Mouse (Mus musculus): ENCODE measurements at regions not wholly inside any gene's neighbourhood (a gene's known extent, or its start where the extent isn't known, plus 50 kb on each side); places are given as distances from the start of the nearest gene placed in this dataset.
A peak's percentile ranks its signal among the peaks of the same experiment; 100 is the strongest.

DNA sequence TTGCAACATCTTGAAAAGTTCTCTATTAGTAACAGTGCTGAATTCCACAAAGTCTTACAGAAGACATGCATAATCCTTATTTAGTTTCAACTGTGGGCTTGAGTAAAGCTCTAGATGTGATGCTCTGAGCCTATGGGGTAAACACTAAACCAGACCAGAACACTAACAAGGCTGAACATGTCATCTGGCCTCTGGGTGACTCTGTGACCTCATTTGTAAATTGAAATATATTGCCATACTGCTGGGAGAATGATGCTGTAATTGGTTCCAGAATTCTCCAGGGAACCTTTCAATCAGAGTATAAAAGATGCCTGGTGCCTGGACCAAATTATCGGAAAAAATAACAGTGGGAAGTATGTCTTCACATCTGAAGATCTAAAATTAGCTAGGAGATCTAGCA, 309.9 kb upstream of the Megf9 start:
- no peak for DNase-seq

DNA sequence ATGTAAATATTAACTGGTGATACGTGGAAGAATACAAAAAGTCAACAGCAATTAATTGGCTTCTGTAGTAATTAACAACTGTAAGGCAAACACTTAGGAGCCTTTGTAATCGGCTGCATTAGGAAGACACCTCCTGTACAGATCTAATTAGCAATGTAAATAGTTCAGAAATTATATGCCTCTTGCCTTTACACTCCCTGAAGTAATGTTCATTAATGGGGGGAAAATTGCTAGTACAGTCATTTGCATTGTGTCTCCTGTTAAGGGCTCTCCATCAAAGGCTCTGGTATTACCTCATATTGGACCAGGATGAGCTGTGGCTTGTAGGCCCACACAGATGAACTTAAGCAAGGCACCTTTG, 276.1 kb upstream of the Megf9 start:
- no peak for DNase-seq

DNA sequence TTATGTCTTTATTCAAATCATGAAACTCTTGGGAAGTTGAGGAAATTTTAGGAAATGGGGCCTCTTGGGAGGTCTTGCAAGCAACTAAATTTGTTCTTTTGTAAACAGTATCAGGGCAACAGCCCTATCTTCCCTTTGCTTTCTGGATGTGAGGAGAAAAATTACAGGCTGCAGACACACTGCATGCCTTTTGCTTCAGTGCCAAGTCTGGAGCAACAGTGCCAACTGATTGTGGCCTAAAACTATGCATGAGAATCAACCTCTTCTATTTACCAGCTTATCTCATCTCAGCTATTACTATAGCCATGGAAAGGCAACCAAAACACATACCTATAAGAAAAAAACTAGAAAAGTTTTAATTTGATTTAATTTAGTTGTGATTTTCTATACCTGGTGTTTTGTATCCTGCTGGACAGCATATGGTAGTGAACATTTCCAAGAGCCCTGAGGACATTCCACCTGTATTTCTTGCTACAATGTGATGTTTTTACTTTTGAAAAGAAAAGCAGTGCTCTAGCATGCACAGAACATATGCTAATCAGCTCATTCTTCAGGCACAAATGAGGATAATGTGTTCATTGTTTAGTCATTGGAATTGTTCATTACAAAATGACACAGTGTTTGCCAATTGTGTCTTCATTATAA, 275.6 kb upstream of the Megf9 start:
- no peak for DNase-seq

DNA sequence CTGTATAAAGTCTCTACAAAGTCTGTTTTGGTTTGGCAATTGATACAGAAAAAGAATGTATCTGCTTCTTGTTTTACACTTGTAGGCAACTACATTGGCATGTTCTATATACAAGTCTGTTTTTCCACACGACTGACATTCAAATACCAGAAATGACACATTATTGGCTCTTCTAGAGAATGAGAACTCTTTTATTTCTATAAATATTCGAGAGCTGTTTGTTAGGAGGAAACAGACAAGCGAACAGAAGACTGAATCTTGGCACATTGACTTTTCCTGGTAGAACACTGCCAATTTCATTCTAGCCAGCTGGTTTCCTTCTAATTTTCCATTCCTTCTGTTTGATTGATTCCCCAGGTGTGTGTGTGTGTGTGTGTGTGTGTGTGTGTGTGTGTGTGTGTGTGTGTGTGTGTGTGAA, 270.1 kb upstream of the Megf9 start:
- DNase-seq, result no peak

DNA sequence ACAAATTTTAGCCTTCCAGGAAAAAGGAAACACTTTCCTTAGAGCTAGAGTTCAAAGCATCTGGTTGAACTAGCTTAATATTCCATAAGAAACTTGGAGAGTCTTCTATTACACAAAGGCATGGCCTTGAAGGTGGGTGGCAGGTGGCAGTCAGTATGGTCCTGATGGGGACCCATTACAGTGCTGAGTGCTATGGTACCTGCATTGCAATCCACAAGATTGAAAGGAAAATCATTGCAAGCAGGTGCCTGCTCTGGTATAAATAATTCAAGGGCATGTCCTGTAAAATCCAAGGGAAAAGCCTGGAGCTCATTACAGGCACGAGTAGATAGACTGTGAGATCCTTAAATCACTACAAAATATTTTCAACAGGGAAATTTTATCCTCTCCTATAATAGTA, 263.7 kb upstream of the Megf9 start:
- DNase-seq, result no peak

DNA sequence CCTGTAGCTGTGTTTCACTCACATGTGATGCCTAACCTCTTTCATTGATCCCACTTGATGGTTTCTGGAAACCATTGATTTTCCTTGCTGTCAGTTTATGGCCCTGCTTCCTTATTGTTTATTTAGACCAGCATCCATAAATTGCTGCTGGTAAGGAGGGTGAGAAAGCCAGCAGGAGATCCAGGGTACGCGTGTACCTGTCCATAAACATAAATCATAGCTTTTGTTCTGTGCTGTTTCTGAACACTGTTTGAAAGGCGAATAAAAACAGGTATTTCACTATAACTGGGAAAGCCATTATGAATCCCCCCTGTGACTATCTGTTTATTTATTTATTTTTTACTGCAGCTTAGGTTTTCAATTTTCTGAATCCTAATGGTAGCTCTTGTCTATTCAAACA, 263.1 kb upstream of the Megf9 start:
- DNase-seq, result no peak

DNA sequence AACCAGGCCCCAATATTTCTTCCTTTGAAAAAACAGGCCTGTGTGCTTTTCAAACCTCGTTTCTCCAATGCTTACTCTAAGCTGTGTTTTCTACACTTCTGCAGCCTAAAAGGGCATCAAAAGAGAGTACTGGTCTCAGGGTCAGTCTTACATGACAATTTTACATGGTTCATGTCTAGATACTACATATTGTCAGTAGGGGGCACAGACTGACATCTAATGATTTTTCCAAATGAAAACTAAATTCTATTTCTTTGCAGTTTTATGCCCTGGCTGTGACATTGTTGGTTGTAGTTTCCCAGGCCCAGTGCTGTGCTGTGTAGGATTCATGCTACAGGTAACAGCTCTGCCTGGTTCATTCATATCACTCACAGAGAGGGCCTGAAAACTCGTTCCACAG, 248.7 kb upstream of the Megf9 start:
- DNase-seq, result no peak

DNA sequence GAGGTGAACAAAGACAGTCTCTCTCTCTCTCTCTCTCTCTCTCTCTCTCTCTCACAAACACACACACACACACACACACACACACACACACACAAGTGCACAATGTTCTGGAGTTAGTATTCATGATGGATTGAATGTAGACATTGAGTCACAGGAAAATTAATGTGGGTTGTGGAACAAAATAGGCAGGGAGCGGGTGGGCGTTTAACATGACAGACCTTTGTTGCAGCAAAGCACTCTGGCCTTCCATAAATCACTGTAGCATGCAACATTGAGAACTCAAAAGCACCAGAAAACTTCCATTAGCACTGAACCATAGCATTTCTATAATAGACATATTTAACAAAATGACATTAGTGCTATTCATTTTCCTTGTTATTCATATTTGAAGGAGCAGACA, 246.8 kb upstream of the Megf9 start:
- DNase-seq, result no peak

DNA sequence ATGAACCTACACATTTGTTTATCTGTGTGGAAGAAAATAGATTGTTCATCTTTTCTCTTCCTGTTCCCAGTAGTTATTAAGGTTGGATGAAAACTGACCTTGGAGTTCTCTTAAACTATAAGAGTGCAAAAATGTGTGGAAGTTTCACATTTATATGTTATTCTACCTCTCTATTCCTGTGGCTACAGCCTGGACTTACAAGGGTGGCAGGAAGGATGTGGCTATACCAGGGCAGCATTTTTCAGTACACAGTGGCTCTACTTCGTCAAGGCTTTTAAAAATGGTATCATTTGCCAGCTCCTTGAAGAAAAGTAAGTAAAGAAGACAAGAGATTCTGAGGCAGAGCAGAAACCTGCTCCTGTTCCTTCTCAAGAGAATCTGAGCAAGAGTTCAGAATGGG, 241.5 kb upstream of the Megf9 start:
- DNase-seq, result no peak

DNA sequence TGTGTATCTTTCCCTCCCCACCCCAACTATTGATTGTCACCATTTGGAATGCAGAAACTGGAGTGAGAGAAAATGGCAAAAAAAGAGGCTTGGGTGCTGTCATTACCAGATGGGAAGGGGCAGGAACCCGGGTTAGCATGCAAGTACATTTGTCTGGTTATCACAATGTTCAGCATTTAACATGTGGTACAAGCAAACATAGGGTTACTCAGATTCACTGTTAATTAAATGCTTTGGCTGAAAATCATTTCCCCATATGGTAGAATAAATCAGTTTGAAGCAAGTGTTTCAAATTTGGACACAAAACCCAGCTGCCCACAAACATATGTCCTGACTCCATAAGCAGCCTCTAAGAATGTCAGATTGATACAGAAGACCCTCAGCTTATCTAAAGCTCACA, 208.6 kb upstream of the Megf9 start:
- DNase-seq, result no peak

DNA sequence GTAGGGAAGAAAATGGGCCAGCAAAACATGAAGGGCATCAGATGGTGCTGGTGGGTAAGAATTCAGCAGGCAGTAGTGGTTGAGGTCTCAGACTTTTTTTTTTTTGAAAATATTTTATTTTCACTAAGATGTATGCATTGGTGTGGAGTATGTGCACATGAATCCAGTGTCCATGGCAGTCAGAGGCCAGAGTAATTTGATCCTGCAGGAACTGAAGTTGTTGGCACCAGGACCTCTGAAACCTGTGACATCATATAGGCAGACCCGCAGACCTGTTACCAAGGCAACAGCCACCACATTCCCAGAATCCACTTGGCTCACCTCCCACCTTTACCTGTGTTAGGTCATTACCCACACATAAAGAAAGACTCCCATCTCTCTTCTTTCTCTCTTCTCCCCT, 207.2 kb upstream of the Megf9 start:
- no peak for DNase-seq

DNA sequence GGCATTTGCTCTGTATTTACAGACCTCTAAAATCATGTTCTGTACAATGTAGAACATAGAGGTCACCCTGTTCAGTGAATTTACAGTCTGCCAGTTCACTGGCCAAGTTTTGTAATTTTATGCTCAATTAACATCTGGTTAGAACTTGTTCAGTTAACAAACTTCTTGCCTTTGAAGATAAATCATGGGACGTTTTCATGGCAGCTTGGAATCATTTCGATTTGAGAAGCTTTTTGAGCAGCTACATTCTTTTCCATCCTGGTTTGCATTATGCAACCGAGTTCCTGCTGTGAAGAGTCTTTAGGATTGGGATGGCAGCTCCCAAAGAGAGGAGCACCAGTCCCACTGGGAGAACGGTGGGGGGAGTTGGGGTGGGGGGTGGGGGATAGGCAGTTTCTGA, 206.3 kb upstream of the Megf9 start:
- DNase-seq, result no peak

DNA sequence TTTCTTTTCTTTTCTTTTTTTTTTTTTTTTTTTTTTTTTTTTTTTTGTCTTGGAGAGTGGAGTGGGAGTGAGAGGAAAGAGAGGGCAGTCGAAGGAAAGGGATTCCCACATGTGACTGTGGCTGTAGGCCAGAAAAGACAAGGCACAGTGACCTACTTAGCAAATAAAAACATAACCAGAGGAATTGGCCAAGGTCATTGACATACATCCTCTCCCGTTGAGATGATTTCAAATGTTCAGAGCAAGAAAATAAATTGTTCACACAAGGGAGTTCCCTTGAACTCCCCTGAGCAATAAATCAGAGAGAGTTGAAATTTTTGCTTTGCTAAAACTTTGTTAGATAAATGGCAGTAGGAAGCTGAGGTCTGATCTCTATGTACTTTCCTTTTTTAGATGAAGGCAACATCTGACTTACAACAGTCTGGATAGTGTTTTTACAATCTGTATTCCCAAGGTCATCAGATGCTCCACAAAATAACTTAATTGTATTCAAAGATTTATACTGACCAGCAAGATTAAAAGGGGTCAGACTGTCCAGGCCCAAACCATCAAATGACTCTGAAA, 174.4 kb upstream of the Megf9 start:
- DNase-seq, result peak; percentile 7

DNA sequence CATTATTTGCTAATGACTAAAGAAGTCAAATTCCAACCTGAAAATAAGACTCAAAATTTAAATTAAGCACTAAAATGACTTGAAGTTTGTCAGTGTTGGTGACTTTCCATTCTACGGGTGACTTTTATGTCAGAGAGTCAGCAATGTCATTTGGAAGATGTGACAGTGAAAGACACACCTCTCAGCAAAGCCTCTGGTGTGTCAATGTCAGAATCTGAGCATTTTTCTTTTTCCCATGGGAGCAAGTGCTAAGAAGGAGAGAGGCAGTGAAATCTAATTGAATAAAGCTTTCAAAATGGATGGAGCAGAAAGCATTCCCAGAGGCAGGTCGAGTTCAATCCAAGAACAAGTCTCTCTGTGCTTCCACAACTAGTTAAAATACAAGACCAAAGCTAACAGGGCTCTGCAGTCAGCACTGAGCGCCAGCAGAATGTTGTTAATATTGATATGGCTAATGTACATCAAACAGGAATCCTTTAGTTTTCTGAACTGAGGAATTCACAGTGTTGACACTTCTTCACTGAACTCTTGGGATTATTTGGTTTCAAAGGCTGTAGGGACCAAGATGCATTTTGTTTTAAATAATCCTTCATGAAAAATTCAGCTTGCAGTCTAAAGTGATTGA, 170.4 kb upstream of the Megf9 start:
- no peak for DNase-seq

DNA sequence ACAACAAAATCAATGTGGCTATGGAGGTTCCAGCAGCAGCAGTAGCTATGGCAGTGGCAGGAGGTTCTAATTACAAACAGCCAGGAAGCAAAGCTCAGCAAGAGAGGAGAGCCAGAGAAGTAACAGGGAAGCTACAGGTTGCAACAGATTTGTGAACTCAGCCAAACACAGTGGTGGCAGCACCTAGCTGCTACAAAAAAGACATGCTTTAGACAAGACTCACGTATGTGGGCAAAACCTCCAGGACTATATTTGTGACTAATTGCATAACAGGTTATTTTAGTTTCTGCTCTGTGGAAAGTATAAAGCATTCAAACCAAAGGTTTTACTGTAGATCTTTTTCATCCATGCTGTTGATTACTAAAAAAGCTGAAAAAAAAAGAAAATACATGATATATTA, 166.1 kb upstream of the Megf9 start:
- DNase-seq, result no peak

DNA sequence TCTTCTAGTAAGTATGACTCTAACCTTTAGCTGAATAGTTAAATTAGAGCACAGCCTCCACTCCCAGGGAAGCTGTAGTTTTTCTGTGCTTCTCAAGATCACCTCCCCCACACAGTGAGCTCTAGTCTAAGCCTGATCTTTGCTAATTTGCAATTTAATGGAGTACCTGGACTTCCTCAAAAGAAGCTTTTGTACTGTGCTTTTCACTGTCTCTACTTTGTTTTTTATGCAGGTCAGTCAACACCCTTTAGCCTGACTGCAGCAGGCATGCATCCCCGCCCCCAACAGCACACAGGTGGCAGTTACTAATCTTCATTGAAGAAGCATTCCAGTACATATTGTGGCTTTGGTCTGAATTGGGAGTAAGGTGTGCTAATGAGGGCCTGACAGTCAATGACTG, 129.4 kb upstream of the Megf9 start:
- DNase-seq, result no peak

DNA sequence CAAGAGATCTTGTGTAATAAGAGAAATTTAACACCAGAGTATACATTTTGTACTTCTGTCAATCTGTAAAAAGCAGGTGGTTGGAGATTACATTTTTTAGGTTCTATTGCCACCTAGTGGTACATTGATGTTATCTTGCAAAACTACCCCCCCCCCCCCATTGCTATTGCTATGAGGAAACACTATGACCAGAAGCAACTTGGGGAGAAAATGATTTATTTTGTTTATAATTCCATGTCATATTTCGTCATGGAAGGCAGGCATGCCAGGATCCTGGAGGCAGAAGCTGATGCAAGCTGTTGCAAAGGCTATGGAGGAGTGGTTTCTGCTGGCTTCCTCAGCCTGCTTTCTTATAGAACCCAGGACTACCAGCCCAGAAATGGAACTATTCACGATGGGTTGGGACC, 86.6 kb upstream of the Megf9 start:
- peak; percentile 10 for DNase-seq

DNA sequence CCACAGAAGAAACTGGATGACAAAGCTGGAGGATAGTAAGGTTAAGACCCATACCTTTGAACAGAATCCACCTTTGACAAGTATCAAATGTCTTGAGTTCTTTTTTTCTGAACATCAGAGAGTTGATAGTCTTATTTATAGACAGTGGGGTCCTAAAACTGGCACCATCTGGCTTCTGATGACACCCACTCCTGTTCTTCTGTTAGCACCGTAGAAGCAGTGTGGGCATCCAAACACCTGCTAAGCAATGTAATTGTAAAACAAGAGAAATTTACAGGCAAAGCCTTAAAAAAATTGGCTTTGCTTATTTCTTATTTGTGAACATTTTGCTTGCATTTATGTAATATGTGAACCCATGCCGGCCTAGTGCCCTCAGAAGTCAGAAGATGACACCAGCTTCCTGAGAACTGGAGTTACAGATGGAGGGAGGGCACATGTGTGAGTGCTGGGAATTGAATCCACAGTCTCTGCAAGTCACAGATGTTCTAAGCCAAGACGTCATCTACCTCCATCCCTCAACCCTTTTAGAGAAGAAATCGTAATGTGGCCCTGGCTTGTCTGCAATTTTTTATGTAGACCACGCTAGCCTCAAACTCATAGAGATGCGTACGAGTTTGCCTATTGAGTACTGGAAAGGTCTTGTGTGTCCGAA, 85.0 kb upstream of the Megf9 start:
- no peak for DNase-seq

DNA sequence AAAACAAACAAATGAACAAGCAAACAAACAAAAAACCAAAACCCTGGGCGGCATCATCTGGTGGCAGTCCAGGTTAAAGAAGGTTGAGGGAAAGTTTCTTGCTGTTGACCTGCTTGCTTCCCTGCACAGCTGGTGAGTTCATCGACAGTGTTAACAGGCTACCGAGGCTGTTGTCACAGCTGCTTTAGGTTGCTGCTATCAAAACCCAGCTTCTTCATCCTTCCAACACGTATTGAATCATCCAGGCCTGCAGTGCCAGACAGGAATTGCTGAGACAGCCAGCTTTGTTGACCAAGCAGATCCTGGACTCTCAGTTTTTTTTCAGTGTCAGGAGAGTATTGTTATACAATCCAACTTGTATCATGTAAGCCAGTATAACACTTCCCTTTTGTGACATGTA, 81.0 kb upstream of the Megf9 start:
- no peak for DNase-seq

DNA sequence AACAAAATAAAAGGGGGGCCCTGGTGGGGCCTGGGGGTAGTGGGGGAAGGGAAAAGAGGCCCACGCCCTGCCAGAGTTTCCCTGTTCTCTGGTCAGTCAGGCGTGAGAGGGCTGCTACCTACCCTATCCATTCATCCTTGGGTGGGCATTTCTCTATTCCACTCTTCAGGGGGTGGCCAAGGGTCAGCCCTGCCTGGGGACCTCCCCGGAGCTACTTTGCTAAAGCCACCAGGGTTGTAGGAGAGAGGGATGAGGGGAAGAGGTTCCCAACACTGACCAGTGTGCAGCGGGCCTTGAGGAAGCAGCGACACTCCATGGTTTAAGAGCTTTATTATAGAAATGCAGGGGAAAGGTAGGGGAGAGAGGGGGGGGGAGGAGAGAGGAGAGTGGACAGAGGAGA, 79.6 kb upstream of the Megf9 start:
- no peak for DNase-seq

DNA sequence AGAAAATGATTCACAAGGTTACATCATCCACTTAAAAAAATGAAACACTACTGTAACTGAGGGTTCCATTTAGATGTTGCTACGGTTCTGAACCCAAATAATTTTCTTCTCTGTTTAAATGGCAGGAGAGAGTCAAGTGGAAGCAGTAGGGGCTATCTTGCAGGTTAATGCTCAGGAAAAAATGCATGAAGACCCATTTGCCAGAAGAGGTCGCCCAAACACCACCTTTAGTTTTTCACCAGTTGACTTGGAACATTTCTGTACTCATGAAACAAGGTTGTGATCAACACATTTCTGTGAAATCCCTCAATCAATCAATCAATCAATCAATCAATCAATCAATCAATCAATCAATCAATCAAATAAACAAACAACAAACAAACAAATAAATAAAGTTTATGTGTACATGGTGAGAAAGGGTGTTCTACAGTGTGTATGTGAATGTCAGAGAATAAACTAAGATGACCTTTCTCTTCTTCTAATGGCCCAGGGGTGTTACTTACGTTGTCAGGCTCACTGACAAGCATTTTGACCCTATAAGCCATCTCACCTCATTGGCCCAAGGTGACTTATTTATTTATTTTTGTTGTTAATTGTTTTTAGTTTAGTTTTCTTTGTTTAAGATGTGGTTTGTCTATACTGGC, 68.5 kb upstream of the Megf9 start:
- DNase-seq, result no peak

DNA sequence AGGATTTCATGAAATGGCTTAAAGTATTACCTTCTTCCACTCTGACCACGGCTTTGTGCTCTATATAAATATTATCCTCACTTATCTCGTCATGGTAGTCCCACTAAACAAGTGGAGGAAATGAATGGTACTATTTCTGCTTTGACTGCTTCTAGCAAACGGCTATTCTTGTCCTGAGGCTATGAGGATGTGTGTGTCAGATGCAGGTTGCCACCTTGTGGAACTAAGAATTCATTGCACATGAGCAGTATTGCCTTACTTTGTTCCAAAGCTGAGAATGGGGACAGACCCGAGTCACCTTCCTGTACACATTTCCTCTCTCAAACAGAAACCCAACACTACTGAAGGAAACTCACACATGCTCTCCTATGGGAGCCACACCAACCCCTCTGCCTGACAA, 66.5 kb upstream of the Megf9 start:
- no peak for DNase-seq
